Mouse (Mus musculus) layer of hippocampus, adult 9-10 months (tissue): Measurements from ENCODE around the gene Cacna1c.
A peak's percentile ranks its signal among the peaks of the same experiment; 100 is the strongest.
"Not testable (repeated sequence)": the region's sequence is repeated elsewhere in the genome, so short reads cannot be mapped to it uniquely, and the experiment has no call there.

ENCODE experiments used
- DNase-seq: peaks from one replicate; pipeline ENCODE4 v3.0.0; 2022; ENCODE audit warnings: low spot score

Cacna1c gene

DNA sequence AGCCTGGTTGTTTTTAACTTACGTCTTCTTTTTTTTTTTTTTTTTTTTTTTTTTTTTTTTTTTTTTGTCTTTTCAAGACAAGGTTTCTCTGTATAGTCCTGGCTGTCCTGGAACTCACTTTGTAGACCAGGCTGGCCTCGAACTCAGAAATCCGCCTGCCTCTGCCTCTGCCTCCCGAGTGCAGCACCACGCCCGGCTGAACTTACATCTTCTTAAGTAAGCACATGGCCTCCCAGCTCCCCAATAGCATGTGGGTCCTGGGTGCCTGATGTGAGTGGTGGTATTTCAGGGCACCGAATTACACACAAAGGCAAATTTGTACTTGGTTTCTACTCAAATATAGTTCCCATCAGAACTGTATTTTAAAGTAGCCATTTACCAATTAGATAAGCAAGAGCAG is 9.8 kb upstream of the Cacna1c start:
- DNase-seq: not testable (repeated sequence)

DNA sequence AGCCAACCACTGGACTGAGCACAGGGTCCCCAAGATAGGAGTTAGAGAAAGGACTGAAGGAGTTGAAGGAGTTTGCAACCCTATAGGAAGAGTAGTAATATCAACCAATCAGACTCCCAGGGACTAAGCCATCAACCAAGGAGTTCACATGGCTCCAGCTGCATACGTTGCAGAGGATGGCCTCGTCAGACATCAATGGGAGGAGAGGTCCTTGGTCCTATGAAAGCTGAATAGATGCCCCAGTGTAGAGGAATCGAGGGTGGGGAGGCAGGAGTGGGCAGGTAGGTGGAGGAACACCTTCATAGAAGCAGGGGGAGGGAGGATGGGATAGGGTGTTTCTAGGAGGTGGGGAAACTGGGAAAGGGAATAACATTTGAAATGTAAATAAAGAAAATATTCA is 8.7 kb upstream of the Cacna1c start:
- DNase-seq: no peak

DNA sequence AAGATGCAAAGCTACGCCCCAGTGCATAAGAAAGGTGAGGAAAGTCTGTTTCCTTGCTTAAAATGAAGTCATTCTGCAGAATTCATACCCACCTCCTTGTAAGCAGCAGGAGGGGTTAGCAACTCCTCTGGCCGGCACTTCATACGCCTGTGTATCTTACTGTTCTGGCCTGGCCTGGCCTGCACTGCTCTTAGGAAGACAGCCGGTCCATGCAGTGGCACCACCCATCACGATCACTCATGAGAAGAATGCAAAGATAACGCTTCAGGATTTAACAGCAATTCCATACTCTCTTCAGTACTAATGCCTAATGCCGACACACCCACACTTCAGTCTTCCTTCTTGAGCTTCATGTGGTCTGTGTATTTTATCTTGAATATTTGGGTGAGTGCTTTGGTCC is 8.1 kb upstream of the Cacna1c start:
- no peak for DNase-seq

DNA sequence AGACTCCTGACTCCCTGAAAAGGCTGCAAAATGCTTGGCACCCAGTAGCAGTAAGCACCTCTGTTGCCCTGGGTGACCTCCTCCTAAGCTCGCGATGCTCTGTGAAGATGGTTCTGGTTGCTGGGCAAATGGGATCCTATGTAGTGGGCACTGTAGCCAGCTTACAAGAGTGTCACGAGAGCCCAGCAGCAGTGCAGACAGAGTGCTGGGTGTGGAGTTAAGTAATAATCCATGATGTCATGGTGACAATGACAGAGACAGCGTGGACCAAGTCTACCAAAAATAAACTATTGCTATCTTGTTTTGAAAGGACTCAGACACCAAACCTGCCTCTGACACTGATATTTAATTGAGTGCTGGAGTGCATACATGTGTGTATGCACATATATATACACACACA is 5.4 kb upstream of the Cacna1c start:
- DNase-seq: no peak

DNA sequence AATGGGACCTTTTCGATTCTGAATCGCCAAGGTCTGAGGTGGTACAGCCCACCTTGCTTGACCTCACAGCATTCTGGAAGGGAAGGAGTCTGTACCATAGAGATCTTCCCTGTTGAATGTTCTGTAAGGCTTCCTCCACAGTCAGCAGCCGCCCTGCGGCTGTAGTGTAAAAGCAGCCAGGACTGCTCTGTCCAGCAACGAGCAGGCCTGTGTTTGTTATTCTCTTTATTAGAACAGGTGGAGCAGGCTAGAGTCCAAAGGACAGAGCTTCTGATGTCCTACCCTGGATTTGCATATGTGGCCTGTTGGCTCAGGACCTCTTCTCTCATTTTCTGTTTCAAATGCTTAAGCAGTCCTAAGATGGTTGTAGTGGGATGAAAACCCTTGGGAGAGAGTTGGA is 4.1 kb upstream of the Cacna1c start:
- no peak for DNase-seq

DNA sequence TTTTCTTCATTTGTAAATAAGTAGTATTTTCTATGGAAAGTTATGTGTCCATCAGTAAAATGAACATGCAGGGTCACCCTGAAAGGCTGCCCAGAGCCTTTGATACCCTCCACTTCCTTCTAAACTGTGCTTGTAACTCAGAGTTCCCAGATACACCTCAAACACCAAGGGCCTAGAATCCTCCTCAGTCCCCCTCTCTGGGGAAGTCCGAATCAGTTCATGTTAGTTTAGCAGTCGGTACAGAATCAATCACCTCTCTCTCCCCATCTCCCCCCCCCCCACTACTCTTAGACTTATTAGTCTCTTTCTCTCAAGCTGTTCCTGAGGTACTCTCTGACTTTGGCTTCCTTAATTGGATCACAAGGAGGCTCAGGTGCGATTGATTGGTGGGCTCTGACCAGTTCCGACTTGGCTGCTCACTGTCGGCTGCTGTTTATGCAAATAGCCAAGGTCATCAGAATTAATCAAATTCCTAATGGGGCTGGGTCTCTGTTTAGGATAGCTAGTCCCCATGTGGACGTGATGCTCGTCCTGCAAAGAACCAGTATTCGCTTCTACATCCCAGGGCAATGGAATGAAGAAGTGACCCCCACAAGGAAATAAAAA is 3.2 kb upstream of the Cacna1c start:
- no peak for DNase-seq

DNA sequence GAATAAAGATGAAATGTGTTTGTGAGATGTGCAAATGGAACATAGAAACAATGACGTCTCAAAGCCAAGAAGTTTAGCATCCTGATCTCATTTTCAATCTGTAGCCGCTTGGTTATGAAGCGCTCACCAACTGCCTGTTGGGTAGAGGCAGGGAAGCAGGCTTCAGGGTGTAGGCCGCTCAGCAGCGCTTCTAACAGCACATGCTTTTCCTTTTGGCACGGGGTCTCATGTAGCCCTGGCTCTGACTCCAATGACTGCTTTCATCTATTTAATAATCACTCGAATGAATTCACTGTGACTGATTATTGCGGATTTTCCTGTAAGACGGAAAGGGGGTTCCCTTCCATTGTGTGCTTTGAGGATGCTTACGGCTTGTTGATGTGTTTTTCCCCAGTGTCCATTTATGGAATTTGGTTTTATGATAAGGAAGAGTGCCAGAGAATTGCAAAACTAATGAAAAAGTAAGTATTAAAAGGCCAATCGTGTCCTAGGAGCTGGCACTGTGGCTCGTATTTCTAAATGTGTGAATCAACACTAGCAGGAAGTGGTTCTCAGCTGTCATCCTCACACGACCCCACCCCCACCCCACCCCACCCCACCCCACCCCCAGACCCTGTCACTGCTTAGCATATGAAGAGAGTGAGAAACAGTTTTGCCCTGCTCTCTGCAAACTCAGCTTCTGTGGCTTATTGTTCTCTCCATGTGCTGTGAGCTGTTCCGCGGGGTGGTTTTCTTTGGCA is 2.5 kb upstream of the Cacna1c start:
- DNase-seq: no peak

DNA sequence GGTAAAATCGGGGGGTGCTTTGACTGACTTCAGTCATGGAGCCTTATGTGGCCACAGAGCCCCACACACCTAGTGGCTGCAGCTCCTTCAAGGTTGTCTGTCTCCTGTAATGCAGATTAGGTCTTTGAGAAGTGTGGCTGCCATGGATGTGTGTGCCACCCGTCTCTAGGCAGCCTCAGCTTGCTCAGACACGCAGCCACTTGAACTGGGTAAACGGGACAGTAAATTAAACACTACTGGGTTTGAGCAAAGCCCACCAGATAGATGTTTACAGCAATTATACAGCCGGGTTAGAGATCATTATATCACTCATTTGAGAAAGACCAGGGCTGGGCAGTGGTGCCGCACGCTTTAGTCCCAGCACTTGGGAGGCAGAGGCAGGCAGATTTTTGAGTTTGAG is 1.6 kb downstream of the Cacna1c start:
- no peak for DNase-seq

DNA sequence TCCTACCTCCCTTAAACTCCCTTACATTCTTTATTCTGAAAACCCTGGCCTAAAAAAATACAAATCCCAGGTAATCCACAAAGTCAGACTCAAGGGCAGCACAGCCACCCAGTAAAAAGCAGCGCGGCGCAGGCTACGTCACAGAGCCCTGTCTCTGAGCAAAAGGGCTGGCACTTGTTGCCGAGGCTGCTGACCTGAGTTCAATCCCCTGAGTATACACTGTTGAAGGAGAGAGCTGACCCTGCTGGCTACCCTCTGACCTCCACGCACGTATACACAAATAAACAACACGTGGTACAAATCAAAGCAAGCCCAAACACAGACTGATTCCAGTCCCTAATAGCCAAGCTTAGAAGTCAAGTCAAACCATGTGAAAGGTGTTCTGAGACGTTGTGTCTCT is 2.1 kb downstream of the Cacna1c start:
- no peak for DNase-seq

DNA sequence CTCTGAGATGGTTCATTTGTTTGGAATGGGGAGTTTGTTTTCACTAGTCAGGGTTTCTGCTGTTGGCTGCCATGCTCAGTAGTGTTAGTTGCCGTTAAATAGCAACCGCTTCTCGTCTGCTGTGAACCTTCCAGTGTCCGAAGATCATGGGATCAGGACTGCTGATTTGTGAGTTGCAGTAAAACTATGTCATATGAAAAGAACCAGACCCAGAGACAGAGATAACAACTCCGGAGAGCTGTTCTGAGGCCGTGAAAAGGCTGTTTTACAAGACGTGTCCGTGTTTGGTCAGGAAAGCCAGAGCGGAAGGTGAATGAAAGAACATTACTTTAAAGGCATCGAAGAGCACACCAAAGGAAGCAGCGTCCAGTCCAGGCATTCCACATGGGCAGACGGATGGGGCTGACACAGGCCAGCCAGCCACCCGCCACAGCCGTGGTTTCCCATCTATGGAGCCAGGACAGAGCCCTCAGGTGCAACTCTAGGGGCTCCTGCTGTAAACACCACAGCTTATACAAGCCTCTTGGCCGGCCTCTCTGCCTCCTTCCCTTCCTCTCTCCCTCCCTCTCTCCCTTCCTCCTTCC is 2.6 kb downstream of the Cacna1c start:
- DNase-seq: no peak

DNA sequence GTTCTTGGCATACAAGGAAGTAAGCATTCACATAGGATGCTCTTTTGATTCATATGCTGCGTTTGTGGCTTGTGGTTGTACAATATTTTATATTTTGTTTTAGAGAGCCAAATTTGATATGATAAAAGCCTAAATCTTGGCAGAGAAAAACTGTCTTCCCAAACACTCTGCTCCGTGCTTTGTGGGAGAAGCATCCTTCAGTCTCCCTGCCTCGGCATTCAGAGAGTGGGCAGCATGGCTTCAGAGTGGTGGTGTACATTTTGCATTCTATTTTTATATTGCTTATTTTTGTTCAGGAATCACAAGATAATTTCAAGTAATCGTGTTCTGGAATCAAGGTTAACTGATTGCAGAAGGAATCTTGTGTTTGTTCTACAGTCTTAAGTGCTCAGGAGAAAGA is 4.7 kb downstream of the Cacna1c start:
- no peak for DNase-seq

DNA sequence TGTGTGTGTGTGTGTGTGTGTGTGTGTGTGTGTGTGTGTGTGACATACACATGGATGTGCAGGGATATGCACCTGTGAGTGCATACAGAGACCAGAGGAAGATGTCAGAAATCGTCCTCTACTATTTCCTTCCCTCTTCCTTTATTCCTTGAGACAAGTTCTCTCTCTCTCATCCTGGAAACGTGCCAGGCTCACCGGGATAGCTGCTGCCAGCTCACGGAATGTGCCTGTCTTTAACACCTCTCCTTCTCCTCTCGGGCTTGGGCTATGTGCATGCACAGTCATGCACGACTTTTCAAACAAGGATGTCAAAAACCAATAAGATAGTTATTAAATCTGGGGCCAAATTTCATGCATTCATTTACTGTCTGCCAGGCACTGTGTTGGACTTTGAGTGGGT is 8.6 kb downstream of the Cacna1c start:
- no peak for DNase-seq

DNA sequence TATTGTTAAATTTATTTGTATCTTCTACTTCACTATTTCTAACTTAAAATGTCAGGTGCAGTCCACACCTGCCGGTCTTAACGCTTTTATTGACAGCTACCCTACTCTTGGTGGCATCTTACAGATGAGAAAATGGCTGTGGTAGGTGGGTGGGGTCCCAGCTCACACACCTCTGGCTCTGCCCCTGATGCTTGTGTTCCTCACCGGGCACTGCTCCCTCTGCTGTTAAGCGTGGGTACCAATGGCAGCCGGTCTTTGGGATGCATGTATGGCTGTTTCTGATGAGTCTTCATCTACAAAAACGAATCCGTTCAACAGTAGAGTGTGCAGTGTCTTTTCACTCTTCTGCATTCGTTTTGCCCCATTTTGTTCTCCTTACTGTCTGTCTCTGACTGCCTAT is 9.6 kb downstream of the Cacna1c start:
- DNase-seq: no peak

DNA sequence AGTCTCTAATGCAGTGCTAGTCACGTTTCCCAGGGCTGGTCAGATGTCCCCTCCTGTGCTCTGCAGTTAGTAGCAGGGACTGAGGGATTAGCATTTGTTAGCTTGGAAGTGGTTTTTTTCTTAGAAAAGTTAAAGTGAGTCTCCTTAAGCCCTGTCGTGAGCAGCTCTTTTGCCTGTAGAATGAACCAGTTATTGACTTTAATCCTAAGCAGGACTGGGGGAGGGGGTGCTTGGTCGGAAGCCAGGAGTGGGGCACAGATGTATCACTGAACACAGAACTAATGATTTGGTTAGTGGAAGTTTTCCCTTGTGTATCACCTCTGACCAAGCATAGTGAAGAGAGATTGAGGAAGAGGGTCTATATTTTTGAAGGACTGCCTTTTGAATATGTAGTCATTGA is 12.4 kb downstream of the Cacna1c start:
- DNase-seq: no peak

DNA sequence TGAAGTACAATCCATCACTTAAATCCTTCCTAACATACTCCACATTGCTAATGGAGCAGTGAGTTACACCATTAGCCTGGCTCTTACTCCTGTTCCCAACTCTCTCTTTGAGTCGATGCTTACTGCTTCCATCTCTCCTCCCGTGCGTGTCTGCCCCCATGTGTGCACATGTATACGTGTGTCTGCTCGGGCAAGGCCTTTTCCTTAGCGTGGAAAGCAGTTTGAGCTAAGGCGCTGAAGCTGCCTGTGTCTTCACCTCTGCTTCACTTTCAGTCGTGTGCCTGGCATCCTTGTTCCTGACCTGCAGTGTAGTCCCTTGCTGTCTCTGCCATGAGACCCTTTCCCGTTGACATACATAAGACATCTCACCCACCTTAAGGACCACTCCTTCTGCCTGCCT is 14.0 kb downstream of the Cacna1c start:
- no peak for DNase-seq

DNA sequence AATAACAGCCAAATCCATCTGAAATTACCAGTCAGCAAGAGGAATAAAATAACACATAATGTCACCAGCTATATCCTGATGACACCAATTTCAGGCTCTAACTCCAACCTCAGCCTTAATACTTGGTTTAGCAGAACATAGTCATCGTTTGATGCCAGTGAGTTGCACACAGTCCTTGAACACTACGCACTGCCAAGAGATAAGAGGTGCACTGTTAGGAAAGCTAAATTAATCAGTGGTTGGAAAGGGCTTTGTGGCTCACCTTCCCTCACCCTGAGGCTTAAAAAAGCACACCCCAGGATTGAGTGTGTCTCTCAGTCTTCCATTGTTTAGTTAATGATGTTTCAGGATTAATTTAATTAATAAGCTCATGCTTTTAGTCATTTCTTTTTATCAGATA is 16.0 kb downstream of the Cacna1c start:
- DNase-seq: no peak

DNA sequence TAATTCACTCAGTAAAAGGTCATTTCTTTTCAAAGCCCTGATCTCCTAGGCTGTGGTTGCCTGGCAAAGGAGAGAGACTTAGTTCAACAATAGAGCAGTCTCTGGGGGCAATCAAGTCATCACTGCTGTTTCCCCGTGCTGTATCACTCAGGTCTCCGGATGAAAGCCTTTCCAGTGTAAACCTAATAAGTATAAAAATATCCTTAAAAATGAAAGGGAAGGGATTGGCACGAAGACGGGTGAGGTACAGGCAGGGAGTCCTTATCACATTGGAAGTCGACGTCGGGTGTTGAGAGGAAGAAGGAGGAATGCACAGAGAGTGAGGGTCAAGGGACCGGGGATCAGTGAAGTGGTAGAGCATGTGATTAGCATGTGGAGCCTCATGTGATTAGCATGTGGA is 19.1 kb downstream of the Cacna1c start:
- DNase-seq: no peak

DNA sequence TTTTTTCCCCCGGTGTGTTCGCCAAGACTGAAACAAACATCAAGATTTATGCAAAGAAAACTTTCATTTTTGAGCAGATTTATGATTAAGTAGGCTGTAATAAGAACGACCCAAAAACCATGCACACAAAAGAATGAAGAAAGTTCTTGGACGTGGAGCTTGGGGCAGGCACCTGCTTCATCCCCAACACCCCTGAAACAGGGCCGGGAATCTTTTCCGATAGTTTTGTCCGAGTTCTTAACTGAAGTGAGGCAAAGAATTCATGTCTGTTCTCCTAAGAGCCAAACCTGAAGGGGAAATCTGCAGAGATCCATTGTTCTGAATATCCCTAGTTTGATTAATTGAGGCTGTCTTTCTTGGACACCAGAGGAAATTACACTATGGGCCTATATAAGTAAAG is 20.1 kb downstream of the Cacna1c start:
- DNase-seq: no peak

DNA sequence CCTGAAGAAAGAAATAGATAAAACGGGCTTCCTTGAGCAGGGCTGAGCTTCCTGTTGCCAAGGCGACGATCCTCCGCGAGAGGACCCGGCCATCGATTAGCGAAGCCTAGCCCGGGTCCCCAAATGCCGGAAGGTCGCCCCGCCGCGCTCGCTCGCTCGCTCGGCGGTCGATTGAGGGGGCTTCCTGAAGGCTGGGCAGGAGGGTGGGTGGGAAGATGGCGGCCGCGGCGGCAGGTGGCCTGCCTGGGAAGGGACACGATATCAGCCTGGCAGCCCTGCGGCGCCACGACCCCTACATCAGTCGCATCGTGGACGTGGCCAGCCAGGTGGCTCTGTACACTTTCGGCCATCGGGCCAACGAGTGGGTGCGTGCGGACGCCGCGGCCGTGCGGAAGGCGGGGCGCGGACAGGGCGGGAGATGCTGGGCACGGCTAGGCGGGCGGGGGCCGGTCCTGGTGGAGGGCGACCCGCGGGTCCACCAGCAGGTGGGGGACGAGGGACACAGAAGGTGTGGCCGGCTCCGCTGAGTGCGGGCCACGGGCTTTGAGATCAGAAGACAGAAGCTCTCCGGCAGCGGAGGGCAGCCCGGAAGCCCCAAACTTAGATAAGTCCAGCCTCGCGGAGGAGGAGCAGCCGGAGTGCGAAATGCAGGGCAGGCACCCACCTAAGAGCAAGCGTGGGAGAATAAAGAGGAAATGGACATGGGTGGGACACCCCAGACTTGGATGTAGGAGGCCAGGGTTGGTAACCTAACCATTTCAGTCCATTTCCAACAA is 21.0 kb downstream of the Cacna1c start, which contains the start of gene Dcp1b:
Gene Dcp1b (plus strand): TSS at position 176 of the 776 bp plus-strand sequence.
- peak; percentile 56 for DNase-seq

DNA sequence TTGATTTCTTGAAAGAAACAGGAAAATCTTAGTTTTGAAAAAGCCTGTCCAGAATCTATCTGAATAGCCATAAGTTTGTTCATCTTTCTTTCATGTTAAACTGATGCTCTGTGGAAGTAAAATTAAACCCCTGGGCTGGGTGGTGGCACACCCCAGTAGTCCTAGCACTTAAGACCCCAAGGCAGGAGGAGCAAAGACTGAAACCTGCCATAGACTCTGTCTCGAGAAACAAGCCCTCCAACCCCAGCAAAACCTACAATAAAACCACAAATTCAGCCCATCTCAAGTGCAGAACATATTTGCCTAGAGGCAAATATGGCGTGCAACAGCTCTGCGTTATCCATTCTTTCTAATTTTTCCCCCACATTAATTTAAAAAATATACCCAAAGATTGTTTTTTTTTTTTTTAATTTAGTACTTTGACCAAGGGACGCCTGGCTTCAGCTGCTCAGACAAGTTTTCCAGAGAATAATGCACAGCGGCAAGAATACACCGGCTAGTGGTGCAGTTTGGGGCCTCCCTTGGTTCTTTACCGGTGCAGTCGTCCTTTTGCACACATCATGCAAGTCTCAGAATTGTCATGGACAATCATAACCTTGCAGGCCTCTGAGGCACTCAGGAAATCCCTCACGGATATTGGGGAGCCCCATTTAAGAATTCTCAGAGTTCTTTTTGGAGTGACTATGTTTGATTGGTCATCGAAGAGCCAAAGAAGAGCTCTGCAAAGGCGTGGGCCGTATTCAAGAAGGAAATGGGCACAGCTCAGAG is 21.7 kb downstream of the Cacna1c start:
- DNase-seq: no peak

DNA sequence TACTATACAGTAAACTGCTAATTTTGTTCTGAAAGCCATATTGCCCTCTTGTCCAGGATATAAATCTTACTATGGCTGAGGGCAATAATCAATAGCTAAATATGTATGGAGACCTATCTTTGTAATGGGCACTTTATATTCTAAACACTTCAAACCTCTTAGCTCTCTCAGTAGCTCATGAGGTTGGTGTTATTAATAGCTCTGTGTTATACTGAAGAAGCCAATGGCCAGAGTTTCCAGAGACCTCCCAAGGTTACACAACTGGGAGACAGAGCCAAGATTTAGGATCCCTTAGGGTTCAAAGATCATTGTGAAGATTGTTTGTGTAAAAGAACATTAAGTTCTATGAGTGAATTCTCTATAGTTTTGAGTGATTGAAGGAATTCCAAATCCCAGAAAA is 30.5 kb downstream of the Cacna1c start:
- no peak for DNase-seq

DNA sequence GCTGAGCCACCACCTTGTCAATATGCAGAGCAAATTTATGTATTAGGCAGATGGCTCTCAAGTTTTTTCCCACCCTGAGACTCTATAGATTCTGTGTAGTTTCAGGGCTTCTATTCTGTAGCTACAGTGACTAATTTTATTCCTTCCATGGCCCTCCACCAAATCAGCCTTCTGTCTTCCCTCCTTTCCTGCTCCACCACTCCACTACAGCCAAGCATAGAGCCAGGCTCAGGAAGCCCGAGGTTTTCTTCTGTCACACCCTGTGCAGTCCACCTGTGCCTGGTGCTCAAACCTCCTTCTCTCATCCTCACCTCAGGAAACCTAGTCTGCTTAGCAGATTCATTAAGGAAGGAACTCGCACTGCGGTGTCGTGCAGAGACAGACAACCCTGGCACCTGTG is 51.1 kb downstream of the Cacna1c start:
- no peak for DNase-seq
